Mouse (Mus musculus): ENCODE results near the gene Camkmt. TPM values are rescaled to one million over a fixed set of nuclear protein-coding genes. Genes with fewer than 3 reads are reported as not detected.

Gene Camkmt
- polyA plus RNA-seq, 1 experiment from 2014 or later, result 7.0 TPM

DNA sequence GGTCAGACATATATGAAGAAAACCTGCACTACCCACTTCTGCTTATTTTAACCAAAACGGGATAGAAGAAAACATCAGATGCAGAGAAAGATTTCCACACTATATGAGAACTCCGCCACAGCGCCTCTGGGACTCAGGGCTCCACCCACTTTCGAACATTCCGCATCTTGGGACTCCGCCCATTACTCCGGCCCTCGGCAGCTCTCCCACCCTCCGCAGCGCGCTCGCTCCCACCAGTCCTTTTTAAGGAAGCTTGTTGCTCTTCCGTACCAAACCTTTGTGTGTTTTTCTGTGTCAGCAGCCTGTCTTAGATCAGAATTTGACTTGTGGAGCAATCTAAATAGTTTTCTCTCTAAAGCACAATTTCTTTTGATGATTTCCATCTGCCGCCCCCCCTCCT is 367.7 kb downstream of the Camkmt start:
- H3K27ac ChIP-seq (ENCODE audit: low read depth, low read length), result no peak overlapping the region
- H3K36me3 ChIP-seq (ENCODE audit: control insufficient read depth, insufficient read depth, low read length), result no peaks in the 10 kb centered on the region
- H3K9ac ChIP-seq (ENCODE audit: low read depth, low read length), result no peak overlapping the region
- H3K4me1 ChIP-seq (ENCODE audit: control insufficient read depth, insufficient read depth, low read length), result peaks cover 8% of the 10 kb centered on the region; the same call in 1 of the 2 replicates
- H3K27me3 ChIP-seq (ENCODE audit: control insufficient read depth, insufficient read depth, low read length), result peaks cover 73% of the 10 kb centered on the region
- H3K4me2 ChIP-seq, result peak overlapping the region; percentile 51
- no peaks in the 10 kb centered on the region for H3K9me3 ChIP-seq (replicated peaks; ENCODE audit: control insufficient read depth, low read length)
- ATAC-seq (replicated peaks; ENCODE audit: insufficient number of reproducible peaks, low FRiP score, low TSS enrichment), result no peak
- WGBS (ENCODE audit: insufficient replicate concordance), result 4% methylated on average over 14 of the region's 14 CpGs
- H3K4me3 ChIP-seq (ENCODE audit: low read depth, low read length), result no peak overlapping the region

- Histone ChIP-seq H3K4me1 (ENCODE audit: control insufficient read depth, insufficient read depth, low read length) (peaks cover 8% of the 10 kb centered on the region; the same call in 1 of the 2 replicates), H3K27ac (ENCODE audit: low read depth, low read length) (no peak overlapping the region), H3K9ac (ENCODE audit: low read depth, low read length) (no peak overlapping the region), H3K9me3 (replicated peaks; ENCODE audit: control insufficient read depth, low read length) (no peaks in the 10 kb centered on the region), H3K36me3 (ENCODE audit: control insufficient read depth, insufficient read depth, low read length) (no peaks in the 10 kb centered on the region), H3K4me2 (no peak overlapping the region), H3K27me3 (ENCODE audit: control insufficient read depth, insufficient read depth, low read length) (peaks cover 73% of the 10 kb centered on the region), H3K4me3 (ENCODE audit: low read depth, low read length) (no peak overlapping the region)
- 21% methylated on average over 9 of the region's 9 CpGs for WGBS (ENCODE audit: insufficient replicate concordance)
- ATAC-seq (replicated peaks; ENCODE audit: insufficient number of reproducible peaks, low FRiP score, low TSS enrichment), result no peak
Observed at GRCm38 (mm10) chr17:85458589-85458988, 368.2 kb downstream of the Camkmt start.

DNA sequence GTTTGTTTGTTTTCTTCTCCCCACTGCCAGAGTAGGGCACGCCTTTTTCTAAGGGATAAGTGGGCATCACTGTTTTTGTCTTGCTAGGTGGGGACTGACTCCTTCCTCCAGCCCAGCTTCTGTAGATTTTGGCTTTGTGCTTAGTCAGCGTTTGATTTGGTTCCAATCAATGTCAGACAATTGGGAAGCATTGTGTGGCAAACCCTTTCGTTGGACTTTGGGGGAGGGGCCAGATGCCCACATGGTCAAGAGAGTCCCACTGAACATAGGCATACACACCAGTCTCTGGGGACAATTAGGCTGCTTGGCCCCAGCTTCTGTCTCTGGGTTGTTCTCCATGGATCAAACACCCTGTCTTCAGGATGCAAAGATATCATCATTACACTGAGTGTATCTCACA is 371.2 kb downstream of the Camkmt start:
- WGBS (ENCODE audit: insufficient replicate concordance), result 41% methylated on average over 3 of the region's 3 CpGs
- Histone ChIP-seq H3K9me3 (replicated peaks; ENCODE audit: control insufficient read depth, low read length) (no peaks in the 10 kb centered on the region), H3K4me3 (ENCODE audit: low read depth, low read length) (no peak overlapping the region), H3K4me1 (ENCODE audit: control insufficient read depth, insufficient read depth, low read length) (peaks cover 15% of the 10 kb centered on the region; the same call in 1 of the 2 replicates), H3K36me3 (ENCODE audit: control insufficient read depth, insufficient read depth, low read length) (no peaks in the 10 kb centered on the region), H3K27me3 (ENCODE audit: control insufficient read depth, insufficient read depth, low read length) (peaks cover 82% of the 10 kb centered on the region), H3K9ac (ENCODE audit: low read depth, low read length) (no peak overlapping the region), H3K27ac (ENCODE audit: low read depth, low read length) (no peak overlapping the region), H3K4me2 (no peak overlapping the region)
- no peak for ATAC-seq (replicated peaks; ENCODE audit: insufficient number of reproducible peaks, low FRiP score, low TSS enrichment)

- Histone ChIP-seq H3K36me3 (ENCODE audit: control insufficient read depth, insufficient read depth, low read length) (no peaks in the 10 kb centered on the region), H3K9ac (ENCODE audit: low read depth, low read length) (no peak overlapping the region), H3K4me2 (peak overlapping the region; percentile 58), H3K27ac (ENCODE audit: low read depth, low read length) (no peak overlapping the region), H3K9me3 (replicated peaks; ENCODE audit: control insufficient read depth, low read length) (no peaks in the 10 kb centered on the region), H3K4me1 (ENCODE audit: control insufficient read depth, insufficient read depth, low read length) (peaks cover 15% of the 10 kb centered on the region; the same call in 1 of the 2 replicates), H3K27me3 (ENCODE audit: control insufficient read depth, insufficient read depth, low read length) (peaks cover 86% of the 10 kb centered on the region), H3K4me3 (ENCODE audit: low read depth, low read length) (peak overlapping the region; percentile 29; the same call in 1 of the 2 replicates)
- ATAC-seq (replicated peaks; ENCODE audit: insufficient number of reproducible peaks, low FRiP score, low TSS enrichment), result no peak
- 15% methylated on average over 22 of the region's 22 CpGs for WGBS (ENCODE audit: insufficient replicate concordance)
Observed at GRCm38 (mm10) chr17:85463497-85464392, 373.4 kb downstream of the Camkmt start.

DNA sequence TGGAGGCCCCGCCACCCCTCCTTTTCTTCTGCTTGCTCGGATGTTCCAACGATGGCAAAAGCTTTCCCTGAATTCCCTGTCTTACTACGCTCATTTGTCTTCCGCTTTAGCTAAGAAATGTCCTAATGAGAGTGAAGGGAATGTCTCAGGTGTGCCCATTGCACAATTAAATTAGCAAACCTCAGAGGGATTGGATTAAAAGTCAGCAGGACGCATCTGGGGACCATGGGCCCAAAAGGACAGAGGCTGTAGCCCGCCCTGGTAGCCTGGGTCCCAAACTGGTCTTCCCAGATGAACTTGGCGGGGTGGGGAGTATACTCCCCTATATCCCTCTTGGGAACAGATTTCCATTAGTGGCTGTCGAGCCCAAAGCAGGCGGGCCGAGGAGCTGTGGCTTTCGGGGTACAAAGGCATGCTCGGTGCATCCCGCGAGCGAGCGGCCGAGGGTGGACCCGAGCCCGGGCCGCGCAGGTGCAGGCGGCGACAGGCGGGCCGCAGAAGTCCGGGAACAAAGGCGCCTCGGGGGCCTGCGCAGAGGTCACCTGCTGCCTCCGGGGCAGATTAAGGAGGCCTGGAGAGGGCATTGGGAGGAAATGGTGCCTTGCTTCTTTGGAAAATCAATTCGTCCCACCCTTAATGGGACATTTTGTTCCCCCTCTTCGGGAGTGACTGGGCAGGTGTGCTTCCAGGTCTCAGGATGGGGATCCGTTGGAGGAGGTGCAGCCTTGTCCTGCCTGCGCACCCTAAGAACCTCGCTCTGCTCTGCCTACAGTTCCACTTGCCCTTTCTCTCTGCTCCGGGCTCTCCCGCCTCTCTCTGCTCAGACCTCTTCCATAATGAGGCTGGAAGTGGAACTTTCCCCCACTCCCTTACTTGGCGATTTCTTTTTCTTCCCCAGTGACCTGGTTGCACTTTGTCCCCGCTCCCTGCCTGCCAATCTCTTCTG is 374.4 kb downstream of the Camkmt start:
- peak overlapping the region; percentile 58 for H3K4me2 ChIP-seq
- no peaks in the 10 kb centered on the region for H3K36me3 ChIP-seq (ENCODE audit: control insufficient read depth, insufficient read depth, low read length)
- H3K4me1 ChIP-seq (ENCODE audit: control insufficient read depth, insufficient read depth, low read length), result peaks cover 15% of the 10 kb centered on the region; the same call in 1 of the 2 replicates
- H3K4me3 ChIP-seq (ENCODE audit: low read depth, low read length), result peak overlapping the region; percentile 29
- ATAC-seq (replicated peaks; ENCODE audit: insufficient number of reproducible peaks, low FRiP score, low TSS enrichment), result no peak
- no peaks in the 10 kb centered on the region for H3K9me3 ChIP-seq (replicated peaks; ENCODE audit: control insufficient read depth, low read length)
- peaks cover 87% of the 10 kb centered on the region for H3K27me3 ChIP-seq (ENCODE audit: control insufficient read depth, insufficient read depth, low read length)
- WGBS (ENCODE audit: insufficient replicate concordance), result 2% methylated on average over 40 of the region's 40 CpGs
- H3K27ac ChIP-seq (ENCODE audit: low read depth, low read length), result no peak overlapping the region
- no peak overlapping the region for H3K9ac ChIP-seq (ENCODE audit: low read depth, low read length)

DNA sequence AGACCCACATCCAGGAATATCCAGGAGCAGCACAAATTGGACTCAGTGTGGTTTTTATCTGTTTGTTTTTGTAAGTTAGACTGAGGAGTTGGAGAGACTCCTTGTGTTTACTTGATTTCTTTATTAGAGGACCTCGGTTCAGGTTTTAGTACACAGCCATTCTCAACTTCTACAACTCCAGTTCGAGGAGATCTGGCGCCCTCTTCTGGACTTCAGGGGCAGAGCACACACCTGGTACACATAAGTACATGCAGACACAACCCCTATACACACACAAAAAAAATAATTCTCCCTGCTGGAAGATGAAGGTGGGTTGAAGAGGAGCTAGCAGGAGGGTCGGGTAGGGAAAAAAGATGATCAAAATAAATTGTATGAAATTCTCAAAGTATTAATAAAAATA is 379.4 kb downstream of the Camkmt start:
- H3K27ac ChIP-seq (ENCODE audit: low read depth, low read length), result no peak overlapping the region
- H3K36me3 ChIP-seq (ENCODE audit: control insufficient read depth, insufficient read depth, low read length), result no peaks in the 10 kb centered on the region
- H3K4me3 ChIP-seq (ENCODE audit: low read depth, low read length), result no peak overlapping the region

DNA sequence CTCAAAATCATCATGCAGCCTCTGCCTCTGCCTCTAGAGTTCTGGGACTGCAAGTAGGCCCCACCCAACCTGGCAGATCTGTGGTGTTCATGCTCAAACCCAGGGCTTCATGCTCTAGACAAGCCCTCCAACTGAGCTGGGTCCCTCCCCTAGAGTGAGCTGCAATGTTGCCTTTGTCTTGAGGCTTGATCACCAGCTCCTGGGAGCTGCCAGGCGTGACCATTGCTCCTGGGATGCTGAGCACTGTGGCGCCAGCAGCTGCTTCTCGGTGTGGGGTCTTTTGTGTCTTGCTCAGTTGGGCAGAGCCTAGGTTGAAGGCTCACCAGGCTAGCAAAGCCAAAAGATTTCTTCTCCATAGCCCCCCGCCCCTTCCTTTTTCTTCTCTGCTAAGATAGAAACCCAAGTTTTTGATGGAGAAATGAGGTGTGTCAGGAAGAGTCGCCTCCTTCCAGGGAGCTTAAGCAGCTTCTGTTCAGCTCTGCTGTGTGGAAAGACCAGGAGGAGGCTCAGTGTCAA is 382.4 kb downstream of the Camkmt start:
- Histone ChIP-seq H3K4me3 (ENCODE audit: low read depth, low read length) (no peak overlapping the region), H3K9me3 (replicated peaks; ENCODE audit: control insufficient read depth, low read length) (no peaks in the 10 kb centered on the region), H3K27me3 (ENCODE audit: control insufficient read depth, insufficient read depth, low read length) (peaks cover 79% of the 10 kb centered on the region), H3K36me3 (ENCODE audit: control insufficient read depth, insufficient read depth, low read length) (no peaks in the 10 kb centered on the region), H3K9ac (ENCODE audit: low read depth, low read length) (no peak overlapping the region), H3K27ac (ENCODE audit: low read depth, low read length) (no peak overlapping the region), H3K4me1 (ENCODE audit: control insufficient read depth, insufficient read depth, low read length) (no peaks in the 10 kb centered on the region), H3K4me2 (no peak overlapping the region)
- 6% methylated on average over 5 of the region's 5 CpGs for WGBS (ENCODE audit: insufficient replicate concordance)
- ATAC-seq (replicated peaks; ENCODE audit: insufficient number of reproducible peaks, low FRiP score, low TSS enrichment), result no peak

More for the DNA sequence above, 379.4 kb downstream of the Camkmt start:
- no peak for ATAC-seq (replicated peaks; ENCODE audit: insufficient number of reproducible peaks, low FRiP score, low TSS enrichment)
- H3K9ac ChIP-seq (ENCODE audit: low read depth, low read length), result no peak overlapping the region
- no peaks in the 10 kb centered on the region for H3K9me3 ChIP-seq (replicated peaks; ENCODE audit: control insufficient read depth, low read length)
- 65% methylated on average over 4 of the region's 4 CpGs for WGBS (ENCODE audit: insufficient replicate concordance)
- no peak overlapping the region for H3K4me2 ChIP-seq
- peaks cover 90% of the 10 kb centered on the region for H3K27me3 ChIP-seq (ENCODE audit: control insufficient read depth, insufficient read depth, low read length)
- peaks cover 7% of the 10 kb centered on the region; the same call in 1 of the 2 replicates for H3K4me1 ChIP-seq (ENCODE audit: control insufficient read depth, insufficient read depth, low read length)

DNA sequence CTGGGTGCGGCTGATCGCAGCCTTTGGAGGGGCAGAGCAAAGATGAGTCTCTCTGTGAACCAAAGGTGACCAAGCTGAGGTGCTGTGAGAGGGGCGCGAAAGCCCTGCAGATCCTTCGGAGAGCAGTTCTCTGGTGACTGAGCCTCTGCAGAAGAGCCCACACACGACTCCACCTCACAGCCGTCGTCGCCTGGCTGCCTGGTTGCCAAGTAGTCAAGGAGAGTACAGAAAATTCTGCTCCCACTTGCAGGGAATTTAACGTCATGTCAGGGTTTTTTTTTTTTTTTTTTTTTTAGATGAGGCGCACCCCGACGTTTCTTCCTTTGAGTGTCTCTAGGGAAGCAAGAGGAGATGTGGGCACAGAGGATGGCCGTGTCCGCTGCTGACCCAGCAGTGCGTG is 382.9 kb downstream of the Camkmt start:
- no peak overlapping the region for H3K4me3 ChIP-seq (ENCODE audit: low read depth, low read length)
- peaks cover 78% of the 10 kb centered on the region for H3K27me3 ChIP-seq (ENCODE audit: control insufficient read depth, insufficient read depth, low read length)
- no peaks in the 10 kb centered on the region for H3K4me1 ChIP-seq (ENCODE audit: control insufficient read depth, insufficient read depth, low read length)
- no peak for ATAC-seq (replicated peaks; ENCODE audit: insufficient number of reproducible peaks, low FRiP score, low TSS enrichment)
- H3K4me2 ChIP-seq, result no peak overlapping the region
- 4% methylated on average over 16 of the region's 16 CpGs for WGBS (ENCODE audit: insufficient replicate concordance)
- no peaks in the 10 kb centered on the region for H3K9me3 ChIP-seq (replicated peaks; ENCODE audit: control insufficient read depth, low read length)
- H3K36me3 ChIP-seq (ENCODE audit: control insufficient read depth, insufficient read depth, low read length), result no peaks in the 10 kb centered on the region
- H3K27ac ChIP-seq (ENCODE audit: low read depth, low read length), result no peak overlapping the region
- H3K9ac ChIP-seq (ENCODE audit: low read depth, low read length), result no peak overlapping the region
